Mouse (Mus musculus): ENCODE results near the gene Ldlrad3.

The Ldlrad3 gene

DNA sequence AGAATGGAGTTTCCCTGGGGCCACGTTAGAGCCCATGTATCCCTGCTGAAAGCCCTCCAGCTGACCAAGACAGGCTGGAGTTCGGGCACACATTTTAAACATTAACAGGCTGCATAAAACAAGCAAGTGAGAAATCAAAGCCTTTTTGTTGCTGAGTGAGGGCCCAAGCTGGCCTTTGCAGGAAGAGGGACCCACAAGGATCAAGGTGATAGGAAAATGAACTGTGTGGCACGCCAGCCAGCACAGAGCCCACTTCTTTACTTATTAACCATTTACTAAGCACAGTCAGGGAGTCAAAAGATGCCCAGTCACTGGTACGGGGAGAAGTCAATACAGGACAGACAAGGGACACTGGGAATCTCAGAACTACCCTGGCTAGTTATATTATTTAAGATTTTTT lies 218.6 kb downstream of the Ldlrad3 start:
- no peak for DNase-seq (ENCODE audit: low read depth in 2 of 2, low spot score in 2 of 2)

DNA sequence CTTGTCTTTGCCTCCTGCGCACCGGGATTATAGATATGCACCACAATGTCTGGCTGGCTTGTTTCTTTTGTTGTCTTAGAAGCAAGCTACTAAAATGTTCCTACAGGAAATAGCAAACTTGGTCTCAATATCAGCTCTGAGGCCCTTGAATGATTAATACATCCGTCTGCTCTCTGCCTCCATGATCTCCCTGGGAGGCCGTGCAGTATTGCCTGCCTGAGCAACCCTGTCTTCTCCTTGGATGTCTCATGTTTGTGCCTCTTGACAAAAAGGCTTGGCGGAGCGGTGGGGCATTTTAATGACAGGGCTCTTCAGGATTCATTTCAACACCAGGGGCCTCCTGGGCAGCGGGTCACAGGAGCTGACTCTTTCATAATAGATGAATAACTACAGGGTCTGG lies 219.0 kb downstream of the Ldlrad3 start:
- no peak for DNase-seq (ENCODE audit: low read depth in 2 of 2, low spot score in 2 of 2)

- DNase-seq (ENCODE audit: low read depth in 2 of 2, low spot score in 2 of 2) = no peak
Measured at GRCm38 (mm10) chr2:101966017-101966416, 220.2 kb downstream of the Ldlrad3 start.

GRCm38 (mm10) chr2:101965515-101965914 lies 220.7 kb downstream of the Ldlrad3 start:
- no peak for DNase-seq (ENCODE audit: low read depth in 2 of 2, low spot score in 2 of 2)

GRCm38 (mm10) chr2:101963367-101963766 lies 222.8 kb downstream of the Ldlrad3 start:
- DNase-seq (ENCODE audit: low read depth in 2 of 2, low spot score in 2 of 2) = no peak

- DNase-seq (ENCODE audit: low read depth in 2 of 2, low spot score in 2 of 2) = no peak
Measured at GRCm38 (mm10) chr2:101962349-101962748, 223.8 kb downstream of the Ldlrad3 start.

GRCm38 (mm10) chr2:101961391-101961790 lies 224.8 kb downstream of the Ldlrad3 start:
- no peak for DNase-seq (ENCODE audit: low read depth in 2 of 2, low spot score in 2 of 2)

- DNase-seq (ENCODE audit: low read depth in 2 of 2, low spot score in 2 of 2) = no peak
Measured at GRCm38 (mm10) chr2:101960658-101961057, 225.5 kb downstream of the Ldlrad3 start.

DNA sequence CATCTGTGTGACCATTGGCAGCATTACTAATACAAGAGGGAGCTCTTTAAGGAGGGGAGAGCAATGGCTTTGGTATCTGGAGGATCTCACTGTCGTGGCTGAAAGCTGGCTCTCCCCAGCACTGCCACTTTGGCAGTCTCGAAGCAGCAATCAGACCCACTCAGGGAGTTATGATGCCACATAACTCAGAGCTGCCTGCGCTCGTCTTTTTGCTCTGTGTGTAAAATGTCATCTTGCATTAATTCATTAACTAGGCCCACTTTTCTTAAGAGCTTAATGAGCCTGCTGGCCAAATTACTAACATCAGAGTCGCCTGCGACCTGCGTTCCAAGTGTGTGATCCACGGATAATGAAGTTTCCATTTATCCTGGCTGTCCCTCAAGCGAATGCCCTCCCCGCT lies 230.1 kb downstream of the Ldlrad3 start:
- no peak for DNase-seq (ENCODE audit: low read depth in 2 of 2, low spot score in 2 of 2)

- no peak for DNase-seq (ENCODE audit: low read depth in 2 of 2, low spot score in 2 of 2)
Measured at GRCm38 (mm10) chr2:101952951-101953361, 233.2 kb downstream of the Ldlrad3 start.

DNA sequence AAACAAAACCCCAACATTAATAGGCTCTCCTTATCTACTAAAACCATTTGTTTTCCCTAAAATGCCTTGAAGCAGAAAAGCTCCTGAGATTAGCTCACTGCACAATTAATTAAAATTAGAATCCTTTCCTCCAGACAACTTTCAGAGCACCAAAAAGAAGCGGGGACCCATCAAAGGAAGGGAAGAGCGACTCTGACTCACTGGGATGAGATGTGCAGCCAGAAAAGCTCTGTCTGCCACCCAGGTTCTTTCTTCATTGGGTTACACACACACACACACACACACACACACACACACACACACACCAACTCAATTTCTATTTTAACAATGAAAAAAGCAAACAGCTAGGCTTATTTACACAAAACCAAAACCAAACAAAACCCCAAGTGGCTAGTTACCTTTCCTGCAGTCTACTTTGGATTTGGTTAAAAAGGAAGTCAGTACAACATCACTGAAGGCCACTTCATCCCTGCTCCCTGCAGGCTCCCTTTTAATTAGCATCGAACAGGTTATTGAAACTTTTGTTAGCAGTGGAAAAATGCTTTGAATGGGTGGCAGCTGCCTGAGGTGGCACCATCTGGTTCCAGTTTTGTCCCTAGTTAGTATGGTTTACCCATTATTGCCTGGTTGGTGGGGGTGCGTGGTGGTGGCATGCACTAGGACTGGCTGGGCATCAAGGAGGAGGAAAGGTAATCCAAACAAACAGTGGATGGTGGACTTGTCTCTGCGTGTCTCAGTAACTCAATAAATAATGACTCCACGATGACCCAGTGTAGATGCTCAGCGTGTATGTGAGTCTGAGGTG lies 235.3 kb downstream of the Ldlrad3 start:
- DNase-seq (ENCODE audit: low read depth in 2 of 2, low spot score in 2 of 2) = no peak

- DNase-seq (ENCODE audit: low read depth in 2 of 2, low spot score in 2 of 2) = no peak
Measured at GRCm38 (mm10) chr2:101935006-101935405, 251.2 kb downstream of the Ldlrad3 start.

DNA sequence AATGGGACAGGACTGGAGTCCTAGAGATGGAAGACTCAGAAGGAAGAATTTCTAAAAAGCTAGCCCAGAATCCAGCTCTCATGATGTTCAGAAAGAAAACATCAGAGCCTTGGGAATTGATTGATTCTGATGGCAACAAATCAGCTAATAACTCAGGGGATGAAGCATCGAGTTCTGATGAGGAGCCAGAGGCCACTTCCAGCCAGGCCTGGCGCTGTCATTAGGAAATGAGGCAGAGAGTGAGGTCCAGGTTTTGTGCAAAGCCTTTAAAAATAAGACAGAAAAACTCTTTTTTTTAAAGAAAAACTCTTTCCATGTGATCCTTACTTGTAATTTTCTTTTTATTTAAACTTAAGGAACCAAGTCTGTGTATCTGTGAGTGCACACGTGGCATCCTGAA lies 252.9 kb downstream of the Ldlrad3 start:
- DNase-seq (ENCODE audit: low read depth in 2 of 2, low spot score in 2 of 2) = no peak

- DNase-seq (ENCODE audit: low read depth in 2 of 2, low spot score in 2 of 2) = no peak
Measured at GRCm38 (mm10) chr2:101932169-101932936, 253.8 kb downstream of the Ldlrad3 start.

DNA sequence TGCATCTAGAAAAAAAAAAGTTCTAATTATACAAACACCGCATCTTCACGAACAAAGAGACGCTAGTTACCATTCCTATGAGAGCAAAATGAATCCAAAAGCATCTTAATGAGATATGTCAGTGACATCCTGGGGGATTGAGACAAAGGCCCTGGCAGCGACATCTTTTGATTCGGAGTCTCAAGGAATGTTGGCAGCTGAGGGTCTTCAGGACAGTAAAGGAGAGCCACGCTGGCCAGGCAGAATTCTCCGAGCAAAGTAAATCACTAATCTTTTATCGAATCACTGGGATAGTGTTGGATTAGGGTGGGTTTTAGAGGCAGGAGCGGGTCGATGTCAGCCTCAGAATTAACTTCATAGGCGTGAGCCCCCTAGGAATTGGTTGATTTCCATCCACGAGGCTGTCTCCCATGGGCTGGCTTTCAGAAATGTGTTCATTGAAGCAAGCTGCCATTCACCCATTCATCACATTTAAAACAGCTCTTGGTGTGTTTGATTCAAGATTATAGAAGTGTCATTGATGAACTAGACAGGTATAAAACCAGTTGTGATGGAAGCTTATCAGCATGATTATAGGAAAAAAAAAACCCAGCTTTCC lies 260.5 kb downstream of the Ldlrad3 start:
- no peak for DNase-seq (ENCODE audit: low read depth in 2 of 2, low spot score in 2 of 2)

- no peak for DNase-seq (ENCODE audit: low read depth in 2 of 2, low spot score in 2 of 2)
Measured at GRCm38 (mm10) chr2:101925183-101925582, 261.0 kb downstream of the Ldlrad3 start.

DNA sequence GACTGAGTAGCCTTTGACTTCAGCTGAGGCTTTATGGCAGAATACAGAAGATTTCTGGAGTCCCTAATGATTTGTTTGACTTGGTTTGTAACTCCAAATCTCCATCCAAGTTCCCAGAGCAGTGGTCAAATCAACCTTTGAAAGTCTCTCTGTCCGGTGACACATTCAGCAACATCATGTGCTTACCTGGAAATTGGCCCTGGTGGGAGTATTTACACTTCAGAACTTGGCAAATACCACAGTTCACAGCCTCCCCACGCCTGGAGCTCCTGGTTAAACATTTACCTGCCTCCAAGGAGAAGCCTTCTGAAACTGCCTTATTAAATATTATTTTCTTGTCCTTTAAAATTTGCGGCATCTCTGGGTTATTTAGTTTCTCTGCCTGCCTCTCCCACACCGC lies 263.0 kb downstream of the Ldlrad3 start:
- no peak for DNase-seq (ENCODE audit: low read depth in 2 of 2, low spot score in 2 of 2)

DNA sequence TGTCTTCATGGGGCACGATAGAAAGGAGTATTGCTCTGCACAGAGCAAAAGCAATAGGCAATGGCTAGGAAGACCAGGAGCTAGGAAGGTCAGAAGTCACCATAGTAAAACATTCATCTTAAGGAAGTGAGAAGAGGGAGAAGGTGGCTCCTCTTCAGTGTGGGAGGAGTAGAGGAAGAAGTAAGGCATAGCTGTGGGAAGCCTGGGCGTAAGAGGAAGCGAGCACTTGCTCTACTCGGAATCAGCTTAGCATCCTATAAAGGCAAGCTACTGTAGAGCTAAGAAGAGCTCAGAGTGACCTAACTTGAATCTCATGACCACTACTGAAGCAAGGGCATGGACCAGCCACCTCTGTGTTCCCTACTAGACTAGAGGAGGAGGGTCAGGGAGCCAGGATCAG lies 263.9 kb downstream of the Ldlrad3 start:
- no peak for DNase-seq (ENCODE audit: low read depth in 2 of 2, low spot score in 2 of 2)

GRCm38 (mm10) chr2:101920136-101920554 lies 266.0 kb downstream of the Ldlrad3 start:
- DNase-seq (ENCODE audit: low read depth in 2 of 2, low spot score in 2 of 2) = no peak

GRCm38 (mm10) chr2:101918518-101918917 lies 267.7 kb downstream of the Ldlrad3 start:
- no peak for DNase-seq (ENCODE audit: low read depth in 2 of 2, low spot score in 2 of 2)

DNA sequence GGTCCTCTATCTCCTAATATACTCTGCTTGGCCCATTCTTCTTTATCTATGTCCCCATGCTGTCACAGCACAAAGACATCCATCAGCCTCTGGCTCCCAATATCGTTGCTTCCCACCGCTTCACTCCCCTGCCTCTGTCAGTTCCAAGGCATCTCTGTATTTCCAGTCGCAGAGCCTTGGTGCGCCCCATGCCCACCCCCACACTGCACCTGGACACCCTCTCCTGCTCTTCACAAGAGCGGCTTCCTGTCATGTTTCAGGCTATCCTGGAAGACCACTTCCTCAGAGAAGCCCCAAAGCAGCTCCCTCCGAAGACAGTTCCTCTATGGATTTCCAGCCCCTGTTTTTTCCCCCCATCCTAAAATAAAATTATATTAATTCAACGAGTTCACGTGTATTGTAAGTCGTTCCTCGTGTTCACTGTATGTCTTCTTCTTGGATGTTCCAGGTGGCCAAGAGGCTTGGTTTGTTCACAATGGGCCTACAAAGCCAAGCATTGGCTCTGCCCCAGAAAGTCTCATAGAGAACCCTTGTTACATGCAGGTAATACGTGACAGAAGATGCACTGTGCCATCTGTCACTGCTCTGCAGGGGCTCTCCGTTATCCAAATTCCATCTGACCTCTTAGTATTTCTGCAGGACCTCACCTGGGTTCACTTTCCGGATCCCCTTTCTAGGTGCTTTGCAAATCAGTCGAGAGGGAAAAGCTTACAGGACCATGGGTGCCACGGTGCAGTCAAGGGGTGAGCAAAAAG lies 276.7 kb downstream of the Ldlrad3 start:
- no peak for DNase-seq (ENCODE audit: low read depth in 2 of 2, low spot score in 2 of 2)

Data from CD8-positive naive resting alpha-beta T cell, adult 2 months (primary cell).